Mouse (Mus musculus) ovary, postnatal 36 days (tissue): ENCODE results near the gene Runx3.
"Not testable (repeated sequence)": the region's sequence is repeated elsewhere in the genome, so short reads cannot be mapped to it uniquely, and the experiment has no call there.

ENCODE experiments used
- DNase-seq: peaks from one replicate; pipeline ENCODE4 v3.0.0; 2022; ENCODE audit warnings: low spot score, mixed read lengths

The Runx3 gene

GRCm38 (mm10) chr4:135169501-135169900, 49.0 kb downstream of the Runx3 start:
- DNase-seq = no peak

- DNase-seq = no peak
These were observed 50.9 kb downstream of the Runx3 start for GRCm38 (mm10) chr4:135171304-135171875.

- peak; percentile 36 for DNase-seq
These were observed 55.1 kb downstream of the Runx3 start for GRCm38 (mm10) chr4:135175406-135176120.

GRCm38 (mm10) chr4:135177568-135177967, 57.1 kb downstream of the Runx3 start:
- DNase-seq = no peak

GRCm38 (mm10) chr4:135179077-135179481, 58.6 kb downstream of the Runx3 start:
- DNase-seq = no peak

GRCm38 (mm10) chr4:135181819-135182218, 61.4 kb downstream of the Runx3 start:
- DNase-seq = no peak

- not testable (repeated sequence) for DNase-seq
These were observed 63.8 kb downstream of the Runx3 start for GRCm38 (mm10) chr4:135184277-135184676.

GRCm38 (mm10) chr4:135189452-135190008, 69.1 kb downstream of the Runx3 start:
- DNase-seq = no peak

GRCm38 (mm10) chr4:135190364-135190763, 69.9 kb downstream of the Runx3 start:
- no peak for DNase-seq

- no peak for DNase-seq
These were observed 70.7 kb downstream of the Runx3 start for GRCm38 (mm10) chr4:135191185-135191584.

GRCm38 (mm10) chr4:135191604-135192003, 71.2 kb downstream of the Runx3 start:
- no peak for DNase-seq

- no peak for DNase-seq
These were observed 72.4 kb downstream of the Runx3 start for GRCm38 (mm10) chr4:135192841-135193240.

- no peak for DNase-seq
These were observed 77.4 kb downstream of the Runx3 start for GRCm38 (mm10) chr4:135197857-135198256.

- DNase-seq = no peak
These were observed 81.3 kb downstream of the Runx3 start for GRCm38 (mm10) chr4:135201771-135202170.

- no peak for DNase-seq
These were observed 82.8 kb downstream of the Runx3 start for GRCm38 (mm10) chr4:135203279-135203678.

- no peak for DNase-seq
These were observed 83.5 kb downstream of the Runx3 start for GRCm38 (mm10) chr4:135203806-135204560.

GRCm38 (mm10) chr4:135204666-135205065, 84.2 kb downstream of the Runx3 start:
- DNase-seq = no peak

- no peak for DNase-seq
These were observed 84.8 kb downstream of the Runx3 start for GRCm38 (mm10) chr4:135205254-135205653.

- peak; percentile 80 for DNase-seq
These were observed 85.5 kb downstream of the Runx3 start for GRCm38 (mm10) chr4:135205711-135206600.

GRCm38 (mm10) chr4:135209846-135210245, 89.4 kb downstream of the Runx3 start:
- DNase-seq = no peak

GRCm38 (mm10) chr4:135219652-135220051, 99.2 kb downstream of the Runx3 start:
- peak; percentile 72 for DNase-seq

GRCm38 (mm10) chr4:135220641-135221040, 100.2 kb downstream of the Runx3 start:
- DNase-seq = no peak
